Mouse (Mus musculus) heart, adult 11 months (tissue): ENCODE results near the gene Afdn.
"Not testable (repeated sequence)": the region's sequence is repeated elsewhere in the genome, so short reads cannot be mapped to it uniquely, and the experiment has no call there.

ENCODE experiments used
- DNase-seq: peaks from one replicate; pipeline ENCODE4 v3.0.0; 2022

Afdn gene

GRCm38 (mm10) chr17:13778865-13779264 is 18.5 kb downstream of the Afdn start:
- DNase-seq: no peak

DNA sequence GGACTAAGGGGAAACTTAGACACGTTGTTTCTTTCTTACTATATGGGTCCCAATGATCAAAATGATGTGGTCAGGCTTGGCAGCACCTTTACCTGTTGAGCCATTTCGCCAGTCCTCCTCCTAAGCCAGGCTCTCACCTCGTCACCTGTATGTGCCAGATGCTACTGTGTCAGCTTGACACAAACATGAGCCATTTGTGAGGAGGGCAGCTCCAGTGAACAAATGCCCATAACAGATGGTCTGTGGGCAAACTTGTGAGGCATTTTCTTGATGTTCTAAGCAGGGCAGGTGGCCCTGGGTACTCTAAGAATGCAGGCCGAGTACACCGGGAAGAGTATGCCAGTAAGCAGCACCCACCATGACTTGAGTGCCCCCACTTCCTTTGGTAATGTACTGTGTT is 21.6 kb downstream of the Afdn start:
- DNase-seq: peak; percentile 85

GRCm38 (mm10) chr17:13783469-13783868 is 23.1 kb downstream of the Afdn start:
- peak; percentile 63 for DNase-seq

DNA sequence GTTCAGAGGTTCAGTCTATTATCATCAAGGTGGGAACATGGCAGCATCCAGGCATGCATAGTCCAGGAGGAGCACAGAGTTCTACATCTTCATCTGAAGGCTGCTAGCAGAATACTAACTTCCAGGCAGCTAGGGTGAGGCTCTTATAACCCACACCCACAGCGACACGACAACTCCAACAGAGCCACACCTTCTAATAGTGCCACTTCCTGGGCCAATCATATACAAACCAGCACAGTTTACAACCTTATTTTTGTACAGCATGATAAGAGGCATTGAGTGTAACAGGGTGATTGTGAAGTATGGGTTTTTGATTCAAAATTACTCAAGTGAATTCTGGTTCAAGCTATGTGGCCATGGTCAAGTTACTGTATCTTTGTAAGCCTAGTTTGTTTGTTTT is 29.7 kb downstream of the Afdn start:
- not testable (repeated sequence) for DNase-seq

- DNase-seq: no peak
Measured at GRCm38 (mm10) chr17:13797691-13798090, 37.4 kb downstream of the Afdn start.

DNA sequence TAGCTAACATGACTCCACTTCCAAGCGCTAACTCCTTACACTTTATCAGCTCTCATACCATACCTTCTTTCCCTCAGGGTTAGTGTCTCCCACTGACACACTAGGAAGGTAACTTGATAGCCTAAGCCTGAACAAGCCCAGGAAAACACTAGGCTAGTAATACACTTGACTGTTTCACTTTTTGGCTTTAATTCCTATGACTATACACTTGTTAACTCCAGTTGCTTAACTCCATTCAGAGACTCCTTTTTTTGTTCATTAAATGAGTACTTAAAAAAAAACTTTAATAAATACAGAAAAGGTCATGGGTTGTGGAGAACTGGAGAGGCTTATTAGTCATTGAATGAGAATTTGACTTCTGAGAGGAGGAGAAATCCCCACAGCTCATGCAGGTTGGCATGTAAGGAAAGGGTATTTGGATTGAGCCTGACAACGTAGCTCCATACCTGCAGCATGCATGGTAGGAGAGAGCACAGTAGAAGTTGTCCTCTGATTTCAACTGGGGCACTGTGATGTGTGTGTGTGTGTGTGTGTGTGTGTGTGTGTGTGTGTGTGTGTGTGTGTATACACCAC is 42.6 kb downstream of the Afdn start:
- DNase-seq: peak; percentile 19

GRCm38 (mm10) chr17:13806016-13806415 is 45.7 kb downstream of the Afdn start:
- DNase-seq: peak; percentile 34

DNA sequence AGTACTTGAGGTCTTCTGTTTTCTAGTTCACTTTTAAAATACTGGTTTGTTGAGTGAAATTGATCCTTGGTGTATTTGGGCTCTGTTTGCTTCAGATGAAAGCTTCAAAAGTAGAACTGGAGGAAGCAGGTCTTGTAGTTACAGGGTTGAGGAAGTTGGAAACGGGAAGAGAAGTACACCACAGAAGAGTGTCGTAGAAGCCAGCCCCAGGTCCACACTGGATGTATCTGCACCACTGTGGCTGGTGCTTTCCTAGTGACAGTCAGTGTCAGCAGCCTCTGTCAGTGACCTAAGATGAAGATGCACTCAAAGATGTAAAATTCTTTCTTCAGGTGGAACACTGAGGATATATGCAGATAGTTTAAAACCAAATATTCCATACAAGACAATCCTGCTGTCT is 57.5 kb downstream of the Afdn start:
- peak; percentile 70 for DNase-seq

DNA sequence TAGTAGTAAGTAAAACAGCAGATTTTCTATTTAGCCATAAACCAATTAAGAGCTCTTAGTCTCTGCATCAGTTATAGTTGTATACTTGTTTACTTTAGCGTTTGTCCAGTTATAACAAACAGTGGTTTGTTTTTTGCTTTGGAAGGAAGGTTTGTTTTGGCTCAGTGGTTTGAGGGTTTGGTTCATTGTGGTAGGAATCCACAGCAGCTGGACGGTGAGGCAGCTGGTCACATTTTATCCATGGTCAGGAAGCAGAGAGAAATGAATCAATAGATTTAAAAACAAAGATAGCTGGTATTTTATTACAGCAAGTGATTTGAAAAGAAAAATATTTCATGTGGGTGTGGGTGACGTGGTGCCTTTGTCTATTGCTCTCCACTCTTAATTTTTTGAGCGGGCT is 59.0 kb downstream of the Afdn start:
- peak; percentile 16 for DNase-seq

DNA sequence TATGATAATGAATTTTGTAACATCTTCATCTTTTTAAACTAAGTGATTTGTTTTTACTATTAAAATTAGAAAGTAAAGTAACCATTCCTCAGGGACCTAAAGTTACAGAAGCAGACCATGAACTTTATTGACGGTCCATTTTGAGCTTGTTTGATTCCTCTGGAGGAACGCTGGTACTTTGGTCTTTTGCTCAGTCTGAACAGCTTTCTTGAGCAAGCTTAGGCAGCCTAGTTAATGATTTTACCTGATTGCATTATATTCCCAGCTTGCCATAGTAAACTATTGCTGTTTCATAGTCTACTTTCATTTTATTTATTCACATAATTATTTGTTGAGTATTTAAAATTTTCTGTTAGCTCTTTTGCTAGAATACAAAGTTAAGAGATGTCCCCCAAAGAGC is 60.3 kb downstream of the Afdn start:
- DNase-seq: peak; percentile 17

GRCm38 (mm10) chr17:13825421-13825820 is 65.1 kb downstream of the Afdn start:
- DNase-seq: peak; percentile 53

DNA sequence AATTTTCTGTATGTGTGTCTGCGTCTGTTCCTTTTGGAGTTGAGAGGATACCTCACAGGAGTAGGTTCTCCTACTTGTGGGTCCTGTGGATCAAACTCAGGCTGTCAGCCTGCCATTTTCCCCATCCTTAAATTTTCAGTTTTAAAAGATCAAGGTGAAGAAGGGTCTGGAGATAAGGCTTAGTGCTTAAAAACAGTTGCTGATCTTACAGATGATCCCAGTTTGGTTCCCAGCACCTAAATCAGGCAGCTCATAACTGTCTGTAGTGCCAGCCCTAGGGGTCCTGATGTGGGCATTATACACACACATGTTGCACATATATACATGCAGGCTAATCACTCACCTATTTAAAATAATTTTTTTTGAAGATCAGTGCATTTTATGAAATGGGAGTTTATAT is 69.9 kb downstream of the Afdn start:
- peak; percentile 57 for DNase-seq

- DNase-seq: peak; percentile 52
Measured at GRCm38 (mm10) chr17:13830636-13831341, 70.5 kb downstream of the Afdn start.

DNA sequence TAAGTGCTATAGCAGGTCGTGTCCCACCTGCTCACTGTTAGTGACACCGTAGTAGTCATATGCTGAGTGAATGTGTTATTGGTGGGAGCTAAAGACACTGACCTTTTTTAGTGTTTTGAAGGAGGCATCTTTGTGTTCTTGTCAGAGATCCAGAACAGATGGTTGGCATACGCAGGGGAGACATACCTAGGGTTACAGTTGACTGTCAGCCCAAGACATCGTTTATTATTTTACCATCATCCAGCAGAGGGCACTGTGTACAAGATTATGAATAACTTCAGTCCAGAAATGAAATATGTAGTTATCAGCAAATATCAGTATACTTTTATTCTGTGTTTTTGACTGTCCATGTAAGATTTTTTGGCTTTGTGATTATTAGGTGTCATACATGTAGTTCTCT is 75.5 kb downstream of the Afdn start:
- DNase-seq: peak; percentile 72

- peak; percentile 70 for DNase-seq
Measured at GRCm38 (mm10) chr17:13850175-13850574, 89.8 kb downstream of the Afdn start.

DNA sequence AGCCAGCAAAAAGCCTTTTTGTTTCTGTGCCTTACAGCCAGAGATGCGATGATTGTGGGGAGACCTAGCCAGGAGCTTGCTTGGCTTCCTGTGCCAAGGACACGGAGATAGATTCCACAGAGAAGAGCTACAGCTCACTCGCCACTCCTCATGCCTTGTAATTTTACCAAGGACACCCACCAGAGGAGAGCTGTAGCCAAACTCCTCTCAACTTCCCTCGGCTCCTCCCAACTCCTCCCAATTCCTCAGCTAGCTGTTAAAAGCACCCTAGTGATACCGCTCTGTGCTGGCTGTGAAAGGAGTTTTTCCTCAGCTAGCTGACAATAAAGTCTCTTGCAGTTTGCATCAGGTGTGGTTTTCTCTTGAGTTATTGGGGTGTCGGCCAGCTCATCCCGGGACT is 93.5 kb downstream of the Afdn start:
- DNase-seq: peak; percentile 81

DNA sequence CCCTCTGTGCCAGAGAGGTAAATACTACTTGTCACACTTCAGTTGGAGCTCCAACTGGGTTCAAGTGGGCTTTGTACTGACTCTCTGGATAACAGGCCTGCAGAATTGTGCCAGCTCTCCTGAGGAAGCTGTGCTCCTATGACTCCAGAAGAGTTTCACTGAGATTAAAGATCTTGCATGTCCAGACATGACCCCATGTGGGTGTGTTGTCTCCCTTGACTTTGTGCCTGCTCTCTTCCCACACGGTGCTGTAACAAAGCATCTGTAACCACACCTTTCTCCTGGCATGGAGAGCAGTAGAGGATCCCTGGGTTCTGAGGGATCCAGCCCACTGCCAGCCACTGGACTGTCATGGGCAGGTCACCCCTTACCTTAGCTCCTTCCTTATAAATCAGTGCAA is 95.1 kb downstream of the Afdn start:
- DNase-seq: peak; percentile 63

- peak; percentile 53 for DNase-seq
Measured at GRCm38 (mm10) chr17:13856429-13857090, 96.2 kb downstream of the Afdn start.

DNA sequence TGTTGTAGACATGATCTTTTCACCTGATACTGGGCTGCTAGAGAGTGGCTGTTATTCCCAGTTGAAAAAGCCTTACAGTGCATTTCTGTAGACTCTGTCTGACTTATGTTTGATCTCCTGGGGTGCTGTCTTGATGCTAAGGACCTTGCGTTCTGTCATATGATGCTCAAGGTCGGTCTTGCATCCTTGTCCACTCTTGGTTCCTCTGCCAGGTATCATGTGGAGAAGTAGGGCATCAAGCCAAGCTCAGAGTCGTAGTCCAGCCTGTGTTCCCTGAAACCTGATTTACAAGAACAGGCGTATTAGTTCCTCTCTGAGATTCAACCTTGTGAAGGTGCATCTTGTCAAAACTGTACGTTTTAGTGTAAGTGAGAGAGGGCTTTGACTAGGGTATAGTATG is 105.0 kb downstream of the Afdn start:
- peak; percentile 55 for DNase-seq

GRCm38 (mm10) chr17:13866951-13867351 is 106.6 kb downstream of the Afdn start:
- peak; percentile 90 for DNase-seq

DNA sequence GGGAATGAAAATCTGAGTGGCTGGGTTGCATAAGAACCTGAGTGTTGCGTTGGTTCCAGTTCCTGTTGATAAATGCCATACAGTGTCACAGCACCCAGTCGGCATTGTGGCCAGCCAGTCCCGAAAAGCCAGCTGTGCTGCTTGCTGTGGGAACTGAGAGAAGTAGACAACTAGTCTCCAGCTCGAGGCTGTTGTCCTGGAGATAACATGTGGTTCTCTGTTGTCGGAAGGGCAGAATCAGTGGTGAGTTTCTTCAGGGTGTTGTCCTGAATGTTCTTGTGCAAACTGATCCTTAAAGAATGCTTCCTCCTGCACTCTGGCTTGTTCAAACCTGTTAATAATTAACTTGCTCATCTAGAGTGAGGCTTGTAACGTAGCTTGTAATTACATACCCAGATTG is 107.1 kb downstream of the Afdn start:
- peak; percentile 97 for DNase-seq

DNA sequence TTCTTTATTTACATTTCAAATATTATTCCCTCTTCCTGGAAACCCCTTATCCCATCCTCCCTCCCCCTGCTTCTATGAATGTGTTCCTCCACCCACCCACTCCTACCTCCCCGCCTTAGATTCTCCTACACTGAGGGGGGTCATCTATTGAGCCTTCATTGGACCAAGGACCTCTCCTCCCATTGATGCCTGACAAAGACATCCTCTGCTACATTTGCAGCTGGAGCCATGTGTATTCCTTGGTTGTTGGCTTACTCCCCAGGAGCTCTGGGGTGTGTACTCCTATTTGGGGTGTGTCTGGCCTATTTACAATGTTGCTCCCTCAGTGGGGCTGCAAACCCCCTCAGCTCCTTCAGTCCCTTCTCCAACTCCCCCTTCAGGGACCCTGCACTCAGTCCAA is 109.9 kb downstream of the Afdn start:
- DNase-seq: peak; percentile 81

- DNase-seq: peak; percentile 98
Measured at GRCm38 (mm10) chr17:13874245-13874644, 113.9 kb downstream of the Afdn start.

GRCm38 (mm10) chr17:13877460-13877859 is 117.1 kb downstream of the Afdn start:
- peak; percentile 81 for DNase-seq
